Mouse (Mus musculus) heart, embryonic 13.5 days (tissue): ENCODE measurements around the gene Lpar3. TPM values are rescaled to one million over a fixed set of nuclear protein-coding genes. Genes with fewer than 3 reads are reported as not detected.

ENCODE experiments used
- ATAC-seq: fragments of 200-750 bp; cut with Nextera tagmentation; 2 replicates; pipeline ENCODE4 v1.8.0; 2017; ENCODE audit warnings: moderate TSS enrichment; ENCODE audit not compliant: insufficient number of reproducible peaks, low FRiP score, low TSS enrichment; ENCODE audit errors: extremely low read depth
- H3K27ac ChIP-seq: fragments of 300-500 bp; sonication (generic); replicated peaks from 2 replicates; pipeline ENCODE4 v1.5.1; 2015; ENCODE audit warnings: moderate library complexity, mild to moderate bottlenecking, inconsistent platforms
- H3K27me3 ChIP-seq: fragments of 300-500 bp; sonication (generic); replicated peaks from 2 replicates; pipeline ENCODE4 v1.6.1; 2015; ENCODE audit warnings: mild to moderate bottlenecking, inconsistent platforms
- H3K36me3 ChIP-seq: fragments of 300-500 bp; sonication (generic); 2 replicates; pipeline ENCODE4 v1.6.1; 2015; ENCODE audit warnings: mild to moderate bottlenecking, inconsistent platforms
- H3K4me1 ChIP-seq: fragments of 300-500 bp; sonication (generic); 2 replicates; pipeline ENCODE4 v1.6.1; 2015; ENCODE audit warnings: inconsistent platforms
- H3K4me2 ChIP-seq: fragments of 300-500 bp; sonication (generic); 2 replicates; pipeline ENCODE4 v1.6.1; 2015; ENCODE audit warnings: inconsistent platforms, mild to moderate bottlenecking, moderate library complexity
- H3K4me3 ChIP-seq: fragments of 300-500 bp; sonication (generic); 2 replicates; pipeline ENCODE4 v1.5.1; 2015; ENCODE audit warnings: moderate library complexity, mild to moderate bottlenecking, inconsistent platforms
- H3K9ac ChIP-seq: fragments of 300-500 bp; sonication (generic); 2 replicates; pipeline ENCODE4 v1.6.1; 2015; ENCODE audit warnings: inconsistent platforms, mild to moderate bottlenecking, moderate library complexity
- H3K9me3 ChIP-seq: fragments of 300-500 bp; sonication (generic); 2 replicates; pipeline ENCODE4 v1.6.1; 2016; ENCODE audit warnings: inconsistent platforms
- WGBS: fragments of 180-500 bp; shearing (Covaris S2); methylation state at CpG from one replicate; pipeline ENCODE4 v1.1.7; 2015; ENCODE audit warnings: mixed read lengths; 5-methylcytosine and 5-hydroxymethylcytosine counted together
- polyA plus RNA-seq: library from polyadenylated mRNA; unstranded; fragments of >200 nt; fragmentation: Nextera tagmentation; extraction: Ambion mirVana; gene quantifications from 2 replicates; pipeline ENCODE4 v1.2.1, GENCODE M21; 2015

Lpar3 gene
- polyA plus RNA-seq, 1 experiment from 2014 or later = 44.7 TPM

GRCm38 (mm10) chr3:146236280-146236679, 15.5 kb downstream of the Lpar3 start:
- no peaks in the 10 kb centered on the region for H3K9me3 ChIP-seq
- whole genome bisulfite sequencing = 58% methylated on average over 8 of the region's 8 CpGs
- H3K27me3 ChIP-seq = no peaks in the 10 kb centered on the region
- peaks cover 47% of the 10 kb centered on the region for H3K4me1 ChIP-seq
- ATAC-seq = no peak
- no peak overlapping the region for H3K27ac ChIP-seq
- H3K4me2 ChIP-seq = no peak overlapping the region
- H3K9ac ChIP-seq = no peak overlapping the region
- peaks cover 19% of the 10 kb centered on the region for H3K36me3 ChIP-seq
- no peak overlapping the region for H3K4me3 ChIP-seq

GRCm38 (mm10) chr3:146237676-146238075, 16.9 kb downstream of the Lpar3 start:
- H3K27me3 ChIP-seq = no peaks in the 10 kb centered on the region
- H3K4me1 ChIP-seq = peaks cover 33% of the 10 kb centered on the region
- no peak for ATAC-seq
- no peak overlapping the region for H3K9ac ChIP-seq
- no peaks in the 10 kb centered on the region for H3K9me3 ChIP-seq
- H3K36me3 ChIP-seq = peaks cover 23% of the 10 kb centered on the region
- H3K27ac ChIP-seq = no peak overlapping the region
- WGBS = 80% methylated on average over 5 of the region's 5 CpGs
- no peak overlapping the region for H3K4me2 ChIP-seq
- no peak overlapping the region for H3K4me3 ChIP-seq

- WGBS = 82% methylated on average over 1 of the region's 1 CpGs
- Histone ChIP-seq H3K4me2 (no peak overlapping the region), H3K9ac (no peak overlapping the region; the same call in 1 of the 2 replicates)
These were observed 23.9 kb downstream of the Lpar3 start for GRCm38 (mm10) chr3:146244630-146245029.

GRCm38 (mm10) chr3:146246557-146246956, 25.8 kb downstream of the Lpar3 start:
- Histone ChIP-seq H3K27ac (no peak overlapping the region), H3K4me3 (no peak overlapping the region), H3K4me2 (no peak overlapping the region), H3K9me3 (no peaks in the 10 kb centered on the region), H3K4me1 (peaks cover 7% of the 10 kb centered on the region), H3K9ac (no peak overlapping the region), H3K36me3 (peaks cover 22% of the 10 kb centered on the region), H3K27me3 (no peaks in the 10 kb centered on the region)
- WGBS = 78% methylated on average over 8 of the region's 8 CpGs
- no peak for ATAC-seq

More at GRCm38 (mm10) chr3:146244630-146245029, 23.9 kb downstream of the Lpar3 start:
- Histone ChIP-seq H3K4me1 (peaks cover 7% of the 10 kb centered on the region; the same call in 1 of the 2 replicates), H3K9me3 (no peaks in the 10 kb centered on the region), H3K4me3 (no peak overlapping the region), H3K27me3 (no peaks in the 10 kb centered on the region), H3K36me3 (peaks cover 36% of the 10 kb centered on the region), H3K27ac (no peak overlapping the region)
- ATAC-seq = no peak

- no peak for ATAC-seq
- 60% methylated on average over 2 of the region's 2 CpGs for WGBS
- Histone ChIP-seq H3K27me3 (no peaks in the 10 kb centered on the region), H3K27ac (no peak overlapping the region), H3K9me3 (no peaks in the 10 kb centered on the region), H3K9ac (no peak overlapping the region), H3K36me3 (peaks cover 21% of the 10 kb centered on the region), H3K4me3 (no peak overlapping the region), H3K4me2 (no peak overlapping the region), H3K4me1 (peaks cover 7% of the 10 kb centered on the region)
These were observed 26.2 kb downstream of the Lpar3 start for GRCm38 (mm10) chr3:146246992-146247391.

GRCm38 (mm10) chr3:146249895-146250294, 29.1 kb downstream of the Lpar3 start:
- Histone ChIP-seq H3K4me2 (no peak overlapping the region), H3K4me3 (no peak overlapping the region), H3K9me3 (no peaks in the 10 kb centered on the region), H3K27me3 (no peaks in the 10 kb centered on the region), H3K36me3 (peaks cover 6% of the 10 kb centered on the region), H3K9ac (no peak overlapping the region), H3K27ac (no peak overlapping the region), H3K4me1 (peaks cover 25% of the 10 kb centered on the region)
- WGBS = 63% methylated on average over 8 of the region's 8 CpGs
- no peak for ATAC-seq

- H3K27me3 ChIP-seq = no peaks in the 10 kb centered on the region
- no peak for ATAC-seq
- no peak overlapping the region for H3K27ac ChIP-seq
- no peaks in the 10 kb centered on the region for H3K9me3 ChIP-seq
- 77% methylated on average over 6 of the region's 6 CpGs for WGBS
- peaks cover 33% of the 10 kb centered on the region for H3K4me1 ChIP-seq
- no peak overlapping the region for H3K4me3 ChIP-seq
- H3K4me2 ChIP-seq = no peak overlapping the region
- peaks cover 3% of the 10 kb centered on the region; the same call in 1 of the 2 replicates for H3K36me3 ChIP-seq
- no peak overlapping the region for H3K9ac ChIP-seq
These were observed 31.0 kb downstream of the Lpar3 start for GRCm38 (mm10) chr3:146251771-146252170.

GRCm38 (mm10) chr3:146253736-146254320, 33.1 kb downstream of the Lpar3 start:
- no peaks in the 10 kb centered on the region for H3K27me3 ChIP-seq
- H3K9me3 ChIP-seq = no peaks in the 10 kb centered on the region
- no peak overlapping the region for H3K4me2 ChIP-seq
- no peak overlapping the region for H3K4me3 ChIP-seq
- H3K4me1 ChIP-seq = peaks cover 47% of the 10 kb centered on the region
- peak overlapping the region; percentile 8; the same call in 1 of the 2 replicates for H3K27ac ChIP-seq
- H3K36me3 ChIP-seq = peaks cover 3% of the 10 kb centered on the region; the same call in 1 of the 2 replicates
- 9% methylated on average over 3 of the region's 3 CpGs for WGBS
- ATAC-seq = no peak
- peak overlapping the region; percentile 8; the same call in 1 of the 2 replicates for H3K9ac ChIP-seq

- H3K4me2 ChIP-seq = no peak overlapping the region
- H3K9me3 ChIP-seq = no peaks in the 10 kb centered on the region
- H3K9ac ChIP-seq = no peak overlapping the region
- H3K27ac ChIP-seq = no peak overlapping the region
- no peaks in the 10 kb centered on the region for H3K27me3 ChIP-seq
- no peaks in the 10 kb centered on the region; the same call in 1 of the 2 replicates for H3K36me3 ChIP-seq
- H3K4me3 ChIP-seq = no peak overlapping the region
- WGBS = 81% methylated on average over 5 of the region's 5 CpGs
- H3K4me1 ChIP-seq = peaks cover 53% of the 10 kb centered on the region
- ATAC-seq = no peak
These were observed 34.4 kb downstream of the Lpar3 start for GRCm38 (mm10) chr3:146255123-146255522.

- Histone ChIP-seq H3K27ac (0 out of 2 replicates have a peak overlapping the region, but pooled peaks have one; percentile 25), H3K4me1 (peaks cover 76% of the 10 kb centered on the region), H3K36me3 (no peaks in the 10 kb centered on the region), H3K9ac (no peak overlapping the region), H3K27me3 (no peaks in the 10 kb centered on the region), H3K4me2 (no peak overlapping the region), H3K9me3 (no peaks in the 10 kb centered on the region), H3K4me3 (no peak overlapping the region)
- no peak for ATAC-seq
- WGBS = 46% methylated on average over 10 of the region's 10 CpGs
These were observed 36.8 kb downstream of the Lpar3 start for GRCm38 (mm10) chr3:146257483-146258122.

GRCm38 (mm10) chr3:146260203-146260602, 39.4 kb downstream of the Lpar3 start:
- no peak for ATAC-seq
- Histone ChIP-seq H3K9me3 (no peaks in the 10 kb centered on the region), H3K4me2 (no peak overlapping the region), H3K27ac (no peak overlapping the region), H3K4me1 (peaks cover 78% of the 10 kb centered on the region), H3K9ac (no peak overlapping the region), H3K4me3 (no peak overlapping the region), H3K27me3 (no peaks in the 10 kb centered on the region), H3K36me3 (no peaks in the 10 kb centered on the region)
- WGBS = 64% methylated on average over 9 of the region's 9 CpGs

- H3K27ac ChIP-seq = no peak overlapping the region
- no peak for ATAC-seq
- 63% methylated on average over 11 of the region's 11 CpGs for WGBS
- peaks cover 81% of the 10 kb centered on the region for H3K4me1 ChIP-seq
- H3K27me3 ChIP-seq = no peaks in the 10 kb centered on the region
- H3K9me3 ChIP-seq = no peaks in the 10 kb centered on the region
- H3K4me3 ChIP-seq = no peak overlapping the region
- no peak overlapping the region for H3K4me2 ChIP-seq
- H3K9ac ChIP-seq = no peak overlapping the region
- H3K36me3 ChIP-seq = no peaks in the 10 kb centered on the region
These were observed 40.1 kb downstream of the Lpar3 start for GRCm38 (mm10) chr3:146260845-146261244.
